Mouse (Mus musculus): Measurements from ENCODE around the gene Filip1.
A peak's percentile ranks its signal among the peaks of the same experiment; 100 is the strongest.

Gene Filip1

DNA sequence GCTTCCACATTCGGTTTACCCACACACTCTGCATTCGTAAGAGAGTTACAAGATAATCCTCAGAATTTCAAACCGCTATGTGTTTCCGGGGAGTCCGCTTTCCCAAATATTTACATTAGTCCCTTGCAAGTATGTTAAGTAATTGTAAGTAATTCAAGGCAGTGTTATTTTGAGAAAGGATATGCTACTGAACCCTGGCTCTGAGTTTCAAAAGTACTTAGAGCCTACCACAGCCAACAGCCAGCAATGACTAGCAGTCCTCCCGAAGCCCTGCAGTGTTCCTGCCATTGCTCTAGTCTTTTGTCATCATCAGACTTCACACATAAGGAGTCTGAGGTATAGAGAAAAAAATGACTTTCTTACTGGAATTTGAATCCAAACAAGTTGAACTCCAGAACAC, 67.8 kb downstream of the Filip1 start:
- DNase-seq, result no peak

DNA sequence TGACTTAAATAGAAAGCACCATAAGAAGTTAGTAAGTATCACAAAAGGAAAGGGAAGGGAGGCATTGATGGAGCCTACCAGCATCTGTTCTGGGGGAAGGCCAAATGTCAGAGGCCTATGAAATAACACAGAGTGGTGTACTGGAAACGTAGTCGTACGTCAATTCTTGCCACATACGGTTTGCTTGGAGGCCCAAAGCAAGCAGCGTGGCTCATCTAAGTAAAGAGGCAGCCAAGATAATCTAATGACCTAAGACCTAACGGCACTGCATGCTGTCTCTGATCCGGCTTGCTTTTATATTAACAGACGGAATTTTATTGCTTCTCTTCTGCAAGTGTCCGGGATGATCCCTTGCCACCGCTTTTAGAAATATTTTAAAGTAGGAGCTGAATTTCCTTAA, 68.7 kb downstream of the Filip1 start:
- DNase-seq, result no peak

DNA sequence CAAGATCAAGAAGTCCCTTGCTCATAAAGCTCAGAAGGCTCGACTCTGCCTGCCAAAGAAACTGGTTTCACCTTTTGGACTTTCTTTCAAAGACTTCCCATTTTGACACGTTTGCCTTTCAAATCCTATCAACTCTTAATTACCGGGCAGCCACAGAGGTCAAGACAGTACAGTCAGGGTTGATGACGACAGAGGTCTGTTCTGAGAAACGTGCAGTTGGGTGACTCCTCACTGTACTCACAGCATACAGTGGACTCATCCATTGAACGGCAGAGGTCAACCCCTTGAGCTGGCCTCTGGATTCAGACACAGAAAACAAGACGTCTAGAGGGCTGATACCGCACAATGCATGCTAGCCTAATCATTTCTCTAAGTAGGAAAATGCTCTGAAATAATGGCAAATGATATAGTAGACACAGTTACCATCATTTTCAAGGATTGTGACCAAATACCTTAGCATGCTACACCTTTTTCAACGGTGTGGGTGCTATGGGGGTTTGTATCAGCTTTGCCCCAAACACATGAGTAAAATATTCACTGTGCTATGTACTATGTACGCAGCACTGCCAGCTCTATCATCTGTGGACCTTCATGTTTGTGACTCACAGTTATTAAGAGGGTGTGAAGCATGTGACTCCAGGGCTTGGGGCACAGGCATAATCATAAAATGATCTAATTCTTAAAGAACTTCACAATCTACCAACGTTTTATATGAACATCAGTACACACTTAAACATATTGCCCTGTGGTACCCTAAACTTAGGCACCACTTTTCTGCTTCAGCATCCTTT, 74.0 kb downstream of the Filip1 start:
- no peak for DNase-seq

DNA sequence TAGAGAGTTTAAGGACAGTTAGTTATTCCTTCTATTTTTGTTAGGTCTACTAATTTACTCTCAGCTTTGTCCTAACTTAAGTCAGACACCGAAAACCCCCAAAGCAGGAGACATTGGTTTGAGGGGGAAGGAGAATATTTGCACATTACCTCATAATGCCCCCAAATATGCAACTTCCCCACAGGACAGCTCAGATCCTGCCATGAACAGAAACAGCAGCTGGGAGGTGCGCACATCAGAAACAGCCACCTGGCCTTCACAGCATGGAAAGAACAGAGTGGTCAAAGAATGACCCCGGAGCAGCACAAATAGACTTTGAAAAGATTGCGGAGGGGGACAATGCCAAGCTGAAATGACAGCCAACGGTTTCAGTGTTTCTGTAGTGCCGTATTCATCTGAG, 75.1 kb downstream of the Filip1 start:
- DNase-seq, result no peak

DNA sequence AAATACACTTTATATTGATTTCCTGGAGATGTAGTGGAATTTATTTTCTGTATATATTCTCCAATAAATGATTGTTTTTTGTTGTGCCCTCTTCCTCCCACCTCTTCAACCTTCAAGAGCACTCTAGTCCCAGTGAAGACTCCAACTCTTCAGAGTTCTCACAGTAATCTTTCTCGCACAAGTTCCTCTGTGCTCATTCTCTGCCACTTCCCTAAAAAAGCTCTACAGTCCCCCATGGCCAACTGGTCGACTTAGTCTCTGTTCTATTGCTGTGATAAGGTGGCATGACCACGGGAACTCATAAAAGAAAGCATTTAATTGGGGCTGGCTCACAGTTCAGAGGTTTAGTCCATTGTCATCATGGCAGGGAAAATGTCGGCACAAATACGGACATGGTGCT, 80.1 kb downstream of the Filip1 start:
- DNase-seq, result no peak

DNA sequence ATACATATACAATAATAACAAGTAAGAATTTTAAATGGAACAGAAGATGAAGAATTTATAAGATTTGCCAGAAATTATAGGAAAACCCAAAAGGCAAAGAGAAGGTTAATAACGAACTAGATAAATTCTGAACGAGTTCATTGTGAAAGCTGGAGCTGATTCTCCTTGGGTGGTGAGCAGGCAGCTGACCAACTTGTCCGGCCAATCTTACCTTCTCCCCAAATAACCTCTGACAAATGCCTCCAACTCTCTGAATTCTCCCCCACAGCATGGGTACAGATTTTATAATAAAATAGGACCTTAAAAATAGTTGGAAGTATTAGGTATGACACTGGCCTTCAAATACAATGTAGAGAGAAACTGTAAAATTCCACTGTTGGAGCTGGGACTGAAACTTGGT, 84.6 kb downstream of the Filip1 start:
- no peak for DNase-seq

DNA sequence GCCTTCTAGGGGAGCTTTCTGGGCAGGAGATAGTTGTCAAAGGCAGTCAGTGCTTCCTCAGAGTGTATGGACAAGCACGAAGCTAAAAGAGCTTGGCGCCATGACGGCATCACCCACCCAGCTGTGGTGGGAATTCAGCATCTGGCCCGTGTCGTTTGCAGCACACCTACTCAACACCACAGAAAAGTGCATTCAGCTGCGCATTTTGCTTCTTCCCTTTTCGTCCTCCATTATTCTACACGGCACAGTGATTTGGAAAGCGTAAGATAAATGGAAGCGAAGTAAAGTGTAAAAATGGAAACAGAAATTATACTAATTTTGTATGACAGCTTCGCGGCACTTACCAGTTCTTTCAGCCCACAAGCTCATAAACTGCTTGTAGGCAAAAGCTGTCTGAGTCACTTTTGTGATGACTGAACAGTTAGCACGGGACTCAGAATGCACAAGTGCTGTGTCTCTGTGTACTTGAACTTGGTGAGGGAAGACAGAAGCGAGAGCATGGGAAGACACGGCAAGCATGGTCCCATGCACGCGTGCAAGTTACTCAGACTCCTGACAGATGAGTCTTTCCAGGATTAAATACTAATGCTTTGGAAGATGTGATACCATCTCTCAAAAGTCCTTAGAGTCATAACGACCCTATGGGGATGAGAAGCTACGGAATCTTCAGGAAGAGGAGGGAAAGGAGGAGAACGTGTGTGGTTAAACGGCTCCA, 85.3 kb downstream of the Filip1 start:
- no peak for DNase-seq

DNA sequence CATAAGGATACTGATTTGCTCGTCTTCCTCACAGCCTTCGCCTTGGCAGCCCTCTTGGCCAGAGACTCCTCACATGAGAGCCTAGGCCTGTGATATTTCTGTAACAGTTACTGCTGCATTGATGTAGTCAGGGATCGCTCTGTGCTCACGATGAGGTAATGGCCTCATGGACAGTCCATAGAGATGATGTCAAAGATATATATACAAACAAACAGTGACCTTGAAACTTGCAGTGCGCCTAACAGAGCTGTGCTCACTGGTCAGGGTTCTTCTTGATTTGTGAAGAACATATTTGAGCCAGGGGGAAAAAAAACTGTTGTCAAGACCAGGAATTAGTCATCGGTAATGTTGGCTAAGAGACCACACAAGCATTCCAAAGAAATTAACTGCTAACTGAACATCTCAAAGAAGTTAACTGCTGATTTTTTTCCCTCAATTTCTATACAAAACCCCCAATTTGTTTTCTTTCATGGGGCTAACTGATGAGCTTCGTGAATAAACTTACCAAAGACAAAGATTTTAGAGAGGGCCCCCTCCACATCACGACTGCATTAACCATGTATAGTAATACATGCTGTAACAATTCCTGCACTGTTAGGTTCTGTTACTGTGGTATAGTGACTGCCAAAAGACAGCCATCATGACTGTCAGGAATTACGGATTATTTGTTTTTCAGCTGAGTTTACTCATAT, 86.0 kb downstream of the Filip1 start:
- no peak for DNase-seq

DNA sequence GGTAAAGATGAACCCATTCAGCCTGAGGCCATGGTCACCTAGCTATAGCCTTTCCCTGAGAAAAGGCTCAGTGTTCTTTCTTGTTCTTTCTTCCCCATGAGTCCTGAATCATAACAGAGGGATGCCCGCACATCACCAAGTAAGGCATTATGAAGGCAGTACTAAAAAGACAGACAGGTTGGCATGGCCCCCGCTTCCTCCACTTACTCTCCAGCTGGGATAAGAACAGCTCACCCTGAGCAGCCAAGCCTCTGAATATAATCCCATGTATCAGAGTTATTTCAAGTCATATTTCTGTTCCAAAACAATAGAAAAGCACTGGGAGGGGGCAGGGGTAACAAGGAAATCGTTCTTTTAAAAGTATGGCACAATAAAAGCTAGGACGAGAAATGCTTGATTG, 86.7 kb downstream of the Filip1 start:
- DNase-seq, result peak in 1 of 2 experiments; percentile 15

DNA sequence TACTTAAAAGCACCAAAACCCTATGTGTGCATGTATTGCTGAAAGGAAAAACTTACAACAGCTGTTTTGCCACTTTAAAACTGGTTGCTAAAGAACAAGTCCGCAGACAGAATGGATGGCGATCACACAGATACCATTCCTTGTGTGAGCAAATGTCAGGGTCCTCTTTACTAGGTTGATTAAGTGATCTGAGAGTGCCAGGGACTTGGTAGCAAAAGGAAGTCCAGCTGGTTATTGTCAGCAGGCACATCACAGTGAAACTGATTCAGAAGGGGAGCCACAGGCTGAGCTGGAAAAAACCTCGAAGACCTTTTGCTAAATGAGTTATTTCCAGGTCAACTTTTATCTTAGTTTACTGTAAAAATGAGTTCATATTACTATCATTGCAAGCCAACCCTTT, 89.4 kb downstream of the Filip1 start:
- no peak for DNase-seq

DNA sequence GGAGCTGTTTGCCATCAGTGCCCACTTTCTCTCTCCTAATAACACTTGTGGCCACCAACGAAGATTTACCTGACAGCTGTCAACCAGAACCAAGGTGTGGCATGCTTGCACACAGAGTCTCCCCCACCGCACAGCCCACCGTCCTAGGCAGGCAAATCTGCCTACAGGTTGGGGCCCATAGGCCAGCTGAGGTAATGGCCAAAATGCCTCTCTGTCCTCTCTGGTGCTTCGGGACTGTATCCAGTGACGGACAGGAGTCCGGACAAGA, 90.2 kb downstream of the Filip1 start:
- DNase-seq, result no peak

DNA sequence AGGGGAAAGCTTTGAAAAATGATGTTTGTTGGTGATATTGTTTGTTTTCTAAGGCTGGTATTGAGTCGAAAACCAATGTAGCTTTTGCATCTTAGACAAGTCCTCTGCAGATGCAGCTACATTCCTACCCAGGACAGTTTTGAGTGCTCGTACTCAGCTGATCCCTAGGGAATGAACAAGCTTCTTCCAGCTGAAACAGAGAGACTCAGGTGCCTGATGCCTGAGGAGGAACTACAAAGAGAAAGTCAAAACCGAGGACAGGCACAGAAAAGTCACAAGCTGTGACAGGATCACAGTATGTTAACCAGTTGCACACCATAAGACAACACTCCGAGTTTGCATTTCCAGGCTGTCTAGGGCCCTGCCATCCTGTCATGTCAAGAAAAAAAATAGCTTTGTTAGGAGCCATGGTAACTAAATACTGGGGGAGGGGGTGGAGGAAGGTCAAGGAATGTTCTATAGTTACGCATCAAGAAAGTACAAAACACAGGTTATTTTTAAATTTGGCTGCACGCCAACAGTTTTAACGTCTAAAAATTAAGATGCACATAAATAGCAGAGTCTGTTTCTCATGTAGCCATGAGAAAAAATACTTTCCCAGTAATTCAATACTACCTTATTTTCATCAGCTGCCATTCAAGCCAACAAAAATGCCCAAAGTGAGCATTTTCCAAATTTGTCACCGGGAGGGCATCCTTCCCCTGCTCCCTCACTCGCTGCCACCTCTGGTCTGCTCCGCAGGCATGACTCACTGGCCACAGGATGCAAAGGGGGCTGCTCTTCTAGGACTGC, 90.8 kb downstream of the Filip1 start:
- no peak for DNase-seq

DNA sequence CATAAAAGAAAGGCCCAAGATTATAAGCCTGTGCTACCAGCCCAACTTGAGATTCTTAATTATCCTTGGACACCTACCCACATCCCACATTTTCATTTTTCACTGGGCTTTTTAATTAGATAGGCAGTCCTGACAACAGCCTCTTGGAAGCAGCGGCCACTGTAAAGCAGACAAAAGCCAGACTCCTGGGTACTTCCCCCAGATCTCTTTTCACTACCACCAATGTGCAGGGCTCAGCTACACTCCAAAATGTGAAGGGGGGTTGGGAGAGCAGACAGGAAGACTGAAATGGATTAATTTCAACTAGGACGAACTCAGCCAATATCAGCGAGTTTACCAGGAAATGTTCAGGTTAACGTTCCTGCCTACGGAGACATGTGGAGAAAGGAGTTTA, 92.1 kb downstream of the Filip1 start:
- DNase-seq, result no peak

DNA sequence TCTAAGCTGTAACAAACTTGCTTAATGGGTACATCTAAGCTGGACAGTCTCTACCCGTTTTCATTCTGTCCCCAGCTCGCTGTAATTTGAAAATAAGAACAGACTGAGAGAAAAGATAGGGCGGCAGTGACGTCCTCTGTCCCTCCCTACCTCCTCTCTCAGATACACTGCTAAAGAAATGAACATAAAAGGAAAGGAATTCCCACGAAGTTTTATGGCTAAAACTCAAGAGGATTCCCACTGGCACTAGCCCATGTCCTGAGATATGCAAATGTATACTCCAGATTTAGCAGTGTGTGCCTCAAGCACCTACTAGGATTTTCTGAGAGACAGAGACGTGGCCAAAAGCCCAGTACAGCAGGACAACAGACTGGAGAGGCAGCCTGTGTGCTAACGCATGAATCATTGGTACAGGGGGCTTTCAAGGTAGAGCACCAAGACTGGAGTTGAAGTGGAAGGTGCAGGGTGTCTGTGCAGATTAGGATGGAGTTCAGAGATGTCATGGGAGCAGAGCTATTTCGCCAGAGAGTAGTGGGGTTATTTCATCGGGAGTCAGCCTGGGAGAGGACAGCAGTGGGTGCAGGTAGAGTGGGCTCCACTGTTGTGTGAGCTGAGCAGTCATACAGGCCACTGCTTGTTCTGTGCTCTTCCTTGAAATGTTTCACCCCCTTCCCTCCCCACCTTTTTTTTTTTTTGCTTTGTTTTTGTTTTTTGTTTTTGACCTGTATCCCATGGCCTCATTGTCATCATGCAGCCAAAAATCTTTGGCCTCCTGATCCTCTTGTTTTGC, 92.7 kb downstream of the Filip1 start:
- no peak for DNase-seq

DNA sequence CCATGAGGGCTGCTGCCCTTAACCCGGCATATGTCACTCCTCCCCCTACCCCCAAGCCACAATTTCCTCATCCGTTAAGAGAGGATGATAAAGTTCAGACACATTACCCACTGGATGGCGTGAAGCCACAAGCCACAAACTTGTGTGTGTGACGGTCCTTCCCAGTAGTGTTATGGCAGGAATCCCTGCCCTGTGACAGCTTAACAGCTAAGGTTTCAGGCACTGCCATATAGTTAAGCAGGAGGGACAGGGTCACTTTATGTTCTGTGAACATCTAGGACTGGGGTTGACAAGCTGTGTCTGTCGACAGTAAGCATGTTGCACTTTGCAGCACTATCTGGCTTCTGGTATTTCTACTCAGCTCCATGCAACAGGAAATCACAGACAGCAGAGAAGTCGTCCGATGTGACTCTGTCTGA, 93.3 kb downstream of the Filip1 start:
- DNase-seq, result no peak

DNA sequence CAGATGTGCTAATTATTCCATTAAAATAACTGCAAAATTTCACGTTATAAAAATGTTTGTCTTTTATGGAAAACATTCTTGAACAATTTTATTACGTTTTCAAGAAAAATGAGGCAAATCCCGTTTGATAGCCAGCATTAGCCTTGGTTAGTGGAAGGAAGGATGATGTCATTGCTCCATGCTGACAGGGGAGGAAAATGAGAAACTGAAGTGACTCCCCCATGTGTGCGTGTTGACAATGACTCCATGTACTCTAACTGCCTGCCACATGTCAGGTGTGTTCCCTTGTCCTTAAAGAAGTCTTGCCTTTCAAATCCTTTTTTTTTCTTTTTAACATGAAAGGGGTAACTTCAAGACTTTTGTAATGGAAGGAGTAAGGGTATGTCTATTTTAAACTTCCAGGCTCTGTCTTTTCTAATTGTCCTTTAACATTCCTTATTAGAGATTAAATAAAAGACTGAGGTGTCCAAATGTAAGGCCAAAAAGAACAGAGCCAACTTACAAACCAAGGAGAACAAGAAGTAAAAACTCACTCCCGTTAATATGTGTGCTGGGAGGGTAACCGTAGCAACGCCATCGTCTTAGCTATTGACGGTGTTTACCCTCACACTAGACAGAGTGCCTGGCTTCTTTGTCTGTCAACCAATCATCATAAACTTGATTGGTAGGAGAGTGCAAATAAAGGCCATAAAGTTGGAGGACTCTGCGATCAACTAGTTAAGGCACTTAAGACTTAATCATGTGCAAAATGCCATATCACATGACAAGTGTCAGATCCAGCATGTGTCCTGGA, 94.1 kb downstream of the Filip1 start:
- no peak for DNase-seq

DNA sequence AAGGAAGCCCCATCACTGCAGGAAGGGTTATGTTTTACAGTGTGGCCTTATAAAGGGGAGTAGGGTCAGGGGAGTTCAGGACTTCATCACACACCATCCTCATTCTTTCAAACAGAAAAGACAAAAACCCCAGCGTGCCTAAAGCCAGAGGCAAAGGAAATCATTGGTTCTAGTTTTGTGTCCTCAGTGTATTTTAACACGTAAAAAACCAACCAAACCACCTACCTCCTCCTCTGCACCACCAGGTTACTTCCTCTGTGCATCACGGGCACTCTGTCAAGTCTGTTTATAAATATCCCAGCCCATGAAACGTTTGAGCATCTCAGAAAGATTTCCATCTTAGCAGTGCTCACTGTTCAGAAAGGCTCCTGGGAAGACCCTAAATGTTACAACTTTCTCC, 98.4 kb downstream of the Filip1 start:
- no peak for DNase-seq

DNA sequence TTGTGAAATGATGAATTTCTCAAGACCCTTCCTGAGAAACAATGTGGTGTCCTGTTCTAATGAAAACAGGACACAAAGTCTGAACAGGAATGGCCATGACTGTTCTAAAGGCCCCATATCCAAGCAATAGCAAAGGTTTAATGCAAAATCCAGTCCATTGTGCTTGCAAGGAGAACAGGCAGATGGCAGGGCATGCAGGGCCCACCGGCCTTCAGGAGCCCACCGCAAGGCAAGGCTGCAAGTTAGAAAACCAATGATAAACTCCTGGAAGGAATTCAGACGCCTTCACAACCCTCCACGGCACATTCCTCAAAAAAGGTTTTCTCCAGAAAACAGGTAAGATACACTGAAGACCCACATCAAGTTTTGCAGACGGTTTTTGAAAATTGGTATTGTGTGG, 99.7 kb downstream of the Filip1 start:
- no peak for DNase-seq

DNA sequence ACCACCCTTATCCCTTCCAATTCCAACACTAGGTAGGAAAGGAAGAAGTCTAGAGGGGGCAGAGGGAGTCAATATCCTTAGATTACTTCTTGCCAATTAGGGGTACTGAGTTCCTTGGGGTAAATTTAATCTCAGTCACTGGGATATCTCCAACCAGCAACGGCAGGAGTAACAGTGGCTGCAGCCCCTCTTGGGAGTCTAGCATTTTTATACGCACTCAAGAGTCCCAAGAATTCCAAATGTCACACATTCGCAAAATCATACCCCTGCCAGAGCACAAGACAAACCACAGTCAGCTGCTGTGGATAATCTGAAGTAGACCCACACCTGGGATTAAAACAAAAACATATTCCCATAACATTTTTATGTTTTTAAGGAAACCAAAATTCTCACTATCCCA, 102.5 kb downstream of the Filip1 start:
- DNase-seq, result no peak

DNA sequence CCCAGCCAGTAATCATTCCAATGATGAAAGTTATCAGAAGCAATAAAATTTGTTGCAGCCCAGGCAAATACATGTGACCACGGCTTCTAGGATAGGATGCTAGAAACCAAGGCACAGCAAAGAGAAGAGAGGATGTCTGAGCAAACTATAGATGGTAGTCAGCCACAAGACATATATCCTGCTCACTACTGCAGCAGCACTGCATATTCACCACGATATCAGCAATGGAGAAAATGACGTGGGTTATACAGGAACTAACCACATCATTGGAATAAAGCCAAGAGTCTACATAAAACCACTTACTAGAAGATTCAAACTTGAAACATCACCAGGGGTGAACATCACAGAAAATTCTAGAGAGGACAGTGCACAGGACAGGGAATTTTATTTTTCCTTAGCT, 113.8 kb downstream of the Filip1 start:
- no peak for DNase-seq

DNA sequence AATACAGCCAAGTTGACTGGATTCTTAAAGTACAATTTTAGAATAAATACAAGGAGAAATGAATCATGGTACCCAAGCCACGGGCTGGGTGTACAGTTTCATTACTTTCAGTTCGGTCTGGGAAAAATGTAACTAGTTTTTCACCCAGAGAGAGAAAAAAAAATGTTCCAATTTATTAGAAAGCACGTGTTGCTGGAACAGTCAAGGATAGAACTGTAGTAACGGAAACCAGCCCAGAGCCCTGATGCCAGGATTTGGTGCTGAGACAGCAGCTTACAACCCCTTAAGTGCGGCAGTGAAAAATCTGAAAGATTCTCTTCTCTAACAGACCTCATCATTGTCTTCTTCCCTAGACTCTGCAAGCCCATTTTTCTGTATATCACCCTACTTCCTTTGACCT, 118.0 kb downstream of the Filip1 start:
- DNase-seq, result no peak

Data from kidney, postnatal 25 days (tissue).